Mouse (Mus musculus): ENCODE data around the gene Gm8356.
"Not testable (repeated sequence)": the region's sequence is repeated elsewhere in the genome, so short reads cannot be mapped to it uniquely, and the experiment has no call there.

Gene Gm8356

DNA sequence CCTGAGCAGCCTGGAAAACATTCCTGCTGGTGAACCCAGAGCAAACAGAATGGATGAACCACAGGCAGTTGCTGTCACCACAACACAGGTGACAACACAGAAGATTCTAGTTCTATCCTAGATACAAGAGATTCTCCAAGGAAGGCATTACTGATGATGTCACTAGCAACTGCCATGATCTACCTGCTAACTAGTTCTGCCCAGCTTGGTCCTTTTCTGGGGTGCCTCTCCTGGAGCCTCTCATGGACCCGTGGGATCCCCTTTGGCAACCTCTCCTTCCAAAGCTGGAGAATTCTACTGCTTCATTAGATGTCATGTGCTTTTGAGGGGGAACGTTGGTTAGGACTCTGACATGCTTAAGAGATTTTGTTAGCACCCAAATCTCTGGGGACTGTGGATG, at the start of gene Gm8356:
Gm8356 (minus strand) TSS at position 101 of the 400 bp plus-strand sequence.
- DNase-seq (ENCODE audit: low spot score in 2 of 2): not testable (repeated sequence)

- not testable (repeated sequence) for DNase-seq (ENCODE audit: low spot score in 2 of 2)
Observed at GRCm38 (mm10) chr14:6486331-6486730, 50.8 kb downstream of the Gm8356 start.

DNA sequence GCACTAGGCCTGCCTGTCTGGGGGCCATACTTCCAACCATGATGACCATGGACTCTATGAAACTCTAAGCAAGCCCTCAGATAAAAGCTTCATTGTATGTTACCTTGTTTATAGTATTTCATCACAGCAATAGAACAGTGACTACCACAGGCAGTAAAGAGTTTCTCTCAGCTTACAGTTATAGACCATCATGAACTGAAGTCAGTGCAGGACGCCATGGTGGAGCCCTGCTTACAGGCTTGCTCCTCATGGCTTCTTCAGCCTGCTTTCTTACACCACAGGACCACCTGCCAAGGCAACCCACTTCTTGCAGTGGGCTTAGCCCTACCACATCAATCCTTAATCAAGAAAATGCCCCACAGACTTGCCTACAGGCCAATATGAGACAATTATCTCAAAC, 51.5 kb downstream of the Gm8356 start:
- not testable (repeated sequence) for DNase-seq (ENCODE audit: low spot score in 2 of 2)

DNA sequence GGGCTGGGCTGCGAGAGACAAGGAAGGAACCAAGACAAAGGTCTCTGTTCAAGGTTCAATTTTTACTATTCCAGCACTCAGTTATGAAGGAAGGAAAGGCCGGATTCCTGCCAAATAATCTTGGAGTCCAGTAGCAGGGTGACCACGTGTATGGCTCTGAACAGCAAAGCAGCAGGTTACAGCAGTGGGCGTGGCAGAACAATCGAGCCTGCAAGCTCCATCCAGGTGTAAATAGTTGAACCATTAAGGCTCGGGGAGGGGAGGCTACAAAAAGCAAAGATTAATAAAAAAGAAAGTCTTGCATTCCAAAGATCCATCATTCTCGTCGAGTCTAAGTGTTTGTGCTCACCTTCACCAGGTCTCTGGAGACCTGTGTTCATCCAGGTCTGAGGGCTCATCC, 55.0 kb downstream of the Gm8356 start:
- not testable (repeated sequence) for DNase-seq (ENCODE audit: low spot score in 2 of 2)
